Mouse (Mus musculus) adrenal gland, adult 2 months (tissue): ENCODE data around the gene Zfand3. TPM values are rescaled to one million over a fixed set of nuclear protein-coding genes. Genes with fewer than 3 reads are reported as not detected.

Experiments
- DNase-seq: peaks from one replicate; pipeline ENCODE4 v3.0.0; 2021
- polyA plus RNA-seq: library from polyadenylated mRNA; depleted of rRNA; stranded (reverse); fragments of >200 nt; gene quantifications from 2 replicates; pipeline ENCODE4 v1.2.3, GENCODE M21; 2012
- total RNA-seq, 2 experiments: library from RNA; stranded (reverse); gene quantifications; 2 replicates each; pipeline ENCODE4 v1.2.3; 2021

Zfand3 gene
- total and polyA plus RNA-seq, 3 experiments = 67.0 to 210 (median 164) TPM

DNA sequence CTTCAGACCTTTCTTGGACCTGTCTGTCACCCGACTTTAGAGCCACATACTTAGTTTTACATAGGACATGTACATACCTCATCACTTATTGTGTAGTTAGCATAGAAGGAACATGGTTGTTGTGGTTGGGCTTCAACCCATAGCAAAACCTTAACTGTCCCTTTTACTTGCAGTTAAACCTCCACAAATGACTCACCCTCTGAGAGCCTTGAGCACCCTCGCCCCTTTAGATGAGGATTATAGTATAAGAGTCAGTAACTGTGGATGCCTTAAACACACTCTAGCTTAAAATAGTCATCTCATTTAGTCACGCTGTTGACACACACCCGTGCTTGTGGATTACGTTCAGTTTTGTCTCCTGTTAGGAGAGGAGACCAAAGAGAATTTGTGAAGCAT lies 47.8 kb downstream of the Zfand3 start:
- no peak for DNase-seq

DNA sequence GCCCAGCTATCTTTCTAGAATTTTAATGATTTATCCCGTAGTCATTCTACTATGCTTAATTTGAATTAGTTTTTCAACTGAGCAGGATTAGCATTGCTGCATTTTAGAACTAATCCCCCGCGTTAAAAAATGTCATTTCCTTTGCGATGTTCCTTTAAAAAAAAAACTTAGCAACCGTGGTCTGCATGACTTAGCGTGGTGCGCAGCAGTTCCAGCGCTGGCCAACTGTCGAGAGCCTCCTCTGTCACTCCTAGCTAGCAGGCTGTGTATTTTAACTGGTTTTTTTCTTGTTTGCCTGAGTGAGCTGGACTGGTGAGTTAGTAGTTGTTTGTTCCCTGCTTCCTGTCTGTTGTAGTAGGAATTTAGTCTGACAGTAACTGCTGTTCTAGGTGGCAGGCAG lies 48.9 kb downstream of the Zfand3 start:
- no peak for DNase-seq

DNA sequence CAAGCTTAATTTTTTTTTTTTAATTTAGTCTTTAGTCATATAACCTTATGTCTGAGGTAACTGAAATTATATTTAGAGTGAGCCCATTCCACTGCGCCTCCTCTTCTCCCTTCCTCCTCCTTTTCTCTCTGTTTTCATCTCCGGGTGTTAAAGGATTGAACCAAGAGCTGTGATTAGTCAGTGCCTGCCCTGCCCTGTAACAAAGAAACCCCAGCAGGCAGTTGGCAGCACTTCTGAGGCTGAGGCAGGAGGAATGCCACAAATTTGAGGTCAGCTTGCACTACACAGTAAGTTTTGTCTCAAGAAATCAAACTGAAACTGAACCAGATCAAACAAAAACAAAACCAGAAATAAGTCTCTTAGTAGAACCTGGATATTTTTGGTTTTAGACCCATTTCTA lies 49.3 kb downstream of the Zfand3 start:
- no peak for DNase-seq

DNA sequence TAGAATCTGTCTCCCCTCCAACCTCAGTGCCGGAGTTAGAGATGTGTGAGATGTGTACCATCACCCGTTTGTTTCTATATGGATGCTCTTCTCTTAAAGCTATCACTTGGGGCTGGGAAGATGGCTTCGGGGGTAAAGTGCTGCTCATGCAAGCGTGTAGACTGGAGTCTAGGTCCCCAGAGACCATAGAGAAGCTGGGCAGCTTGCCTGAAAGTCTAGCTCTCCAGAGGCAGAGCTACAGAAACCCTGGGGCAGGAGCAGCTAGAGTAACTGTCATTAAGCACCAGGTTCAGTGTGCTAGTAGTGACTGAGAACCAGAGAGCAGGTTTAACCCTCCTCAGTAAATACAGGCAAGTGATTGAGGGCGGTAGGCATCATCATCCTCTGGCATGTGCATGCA lies 51.7 kb downstream of the Zfand3 start:
- peak; percentile 18 for DNase-seq

DNA sequence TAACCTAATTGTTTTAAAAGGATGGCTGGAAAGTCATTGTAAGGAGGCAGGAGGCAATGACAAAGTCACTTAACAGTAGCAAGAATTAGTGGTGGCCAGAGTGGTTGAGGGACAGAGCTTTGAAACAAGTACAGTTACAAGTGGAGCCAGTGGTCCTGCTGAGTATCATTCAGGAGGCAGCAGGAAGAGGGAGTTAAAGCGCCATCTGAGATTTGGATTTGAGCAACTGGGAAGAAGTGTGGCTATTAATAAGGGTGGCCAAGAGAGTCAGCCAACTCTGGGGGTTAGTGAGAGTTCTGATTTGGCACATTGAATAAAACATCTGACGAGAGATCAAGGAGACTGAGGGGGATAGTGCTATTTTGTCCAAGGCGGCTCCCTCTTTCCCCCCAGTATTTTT lies 54.1 kb downstream of the Zfand3 start:
- no peak for DNase-seq

DNA sequence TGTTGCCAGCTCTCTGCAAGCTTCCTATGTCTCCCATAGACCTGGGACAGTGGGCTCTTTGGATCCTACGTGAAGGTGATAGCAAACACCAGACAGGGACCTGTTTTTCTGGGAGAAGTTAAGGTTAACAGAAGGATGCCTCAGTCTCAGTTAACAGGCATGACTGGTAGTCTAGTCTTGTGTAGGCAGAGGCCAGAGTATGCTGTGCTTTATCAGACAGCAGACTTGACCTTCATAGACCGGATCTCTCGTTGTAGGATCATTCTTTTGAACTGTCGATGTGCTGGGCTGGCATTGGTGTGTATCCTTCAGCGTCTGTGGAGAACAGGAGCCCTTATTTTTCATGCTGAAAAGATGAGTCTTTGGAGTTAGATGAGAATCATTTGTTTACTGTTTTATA lies 54.5 kb downstream of the Zfand3 start:
- peak; percentile 31 for DNase-seq

DNA sequence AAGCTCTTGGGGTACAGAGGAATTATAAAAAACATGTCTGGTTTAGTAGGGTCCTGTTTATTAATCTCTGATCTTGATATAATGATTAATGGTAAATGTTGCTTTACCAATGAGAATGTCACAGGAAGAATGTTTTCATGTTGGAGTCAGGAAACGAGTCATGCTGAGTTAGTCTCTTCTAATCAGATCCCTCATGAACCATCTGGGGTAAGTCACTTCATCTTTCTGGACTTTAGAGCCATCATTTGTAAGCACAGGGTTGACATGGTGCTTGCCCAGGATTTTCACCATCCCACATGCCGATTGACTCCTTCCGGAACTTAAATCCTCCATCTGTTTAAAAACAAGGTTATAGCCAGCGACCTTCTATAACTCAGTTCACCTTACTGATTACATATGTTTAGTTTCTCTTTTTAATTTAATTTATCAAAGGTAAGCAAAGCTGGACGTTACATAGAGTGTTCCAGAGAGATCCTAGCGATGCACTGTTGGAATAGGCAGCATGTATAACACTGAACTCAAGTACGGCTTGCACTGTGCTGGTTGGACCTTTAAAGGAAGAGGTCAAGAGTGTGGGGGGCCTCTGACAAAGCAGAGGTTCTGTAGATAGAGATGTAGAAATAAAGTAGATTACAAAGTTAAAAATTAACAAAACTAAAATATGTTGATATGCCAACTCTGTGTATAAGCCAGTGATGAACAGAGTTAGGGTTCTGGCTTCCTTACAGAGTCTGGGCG lies 56.7 kb downstream of the Zfand3 start:
- no peak for DNase-seq

DNA sequence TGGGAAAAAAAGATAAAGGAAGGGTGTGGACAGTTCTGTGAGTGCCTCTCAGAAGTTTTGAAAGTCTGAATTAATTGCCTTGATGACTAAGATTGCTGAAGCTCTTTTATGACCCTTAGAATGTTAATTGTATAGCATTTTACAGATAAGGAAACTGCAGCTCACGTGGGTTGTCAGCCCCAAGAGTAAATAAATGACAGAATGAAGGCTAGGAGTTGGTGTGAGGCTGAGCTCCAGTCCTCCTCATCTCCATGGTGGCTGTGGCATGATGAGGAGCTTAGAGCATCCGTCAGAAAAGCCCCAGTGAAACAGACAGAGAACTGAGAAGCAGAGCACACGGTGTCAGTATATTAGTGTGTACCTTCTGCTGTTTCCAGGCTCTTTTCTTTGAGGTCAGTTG lies 59.3 kb downstream of the Zfand3 start:
- no peak for DNase-seq

DNA sequence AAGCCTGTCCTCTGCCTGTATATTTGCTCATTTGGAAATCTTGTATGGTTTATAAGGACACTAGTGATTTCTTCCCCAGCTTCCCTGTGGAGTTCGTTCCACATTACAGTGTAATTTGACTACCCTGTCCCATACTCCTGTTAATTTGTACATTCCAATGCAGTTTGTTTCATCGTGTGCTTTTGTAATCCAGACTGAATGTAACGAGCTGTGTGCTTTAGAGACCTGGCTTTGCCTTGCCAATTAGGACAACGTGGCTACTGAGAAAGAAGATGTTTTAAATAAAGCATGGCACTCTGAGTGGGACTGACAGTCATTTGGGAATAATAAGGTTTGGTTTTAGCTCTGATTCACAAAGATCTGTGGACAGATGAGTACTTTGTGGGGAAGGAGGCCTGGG lies 60.2 kb downstream of the Zfand3 start:
- DNase-seq = no peak

DNA sequence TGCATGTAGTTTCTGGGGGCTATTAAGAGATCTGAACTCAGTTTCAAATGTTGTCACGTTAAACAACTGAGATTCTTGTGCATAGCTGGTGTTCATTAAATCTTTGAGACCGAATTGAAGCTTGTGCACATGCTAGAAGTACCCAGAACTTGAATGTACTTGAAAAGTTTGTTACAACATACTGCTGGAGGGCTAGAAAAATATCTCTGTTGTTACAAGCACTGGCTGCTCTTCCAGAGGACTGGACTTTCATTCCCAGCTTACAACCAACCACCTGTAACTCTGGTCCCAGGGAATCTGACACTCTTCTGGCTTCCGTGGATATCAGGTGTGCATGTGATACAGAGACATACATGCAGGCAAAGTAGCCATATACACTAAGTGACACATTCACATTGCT lies 65.2 kb downstream of the Zfand3 start:
- DNase-seq = no peak

DNA sequence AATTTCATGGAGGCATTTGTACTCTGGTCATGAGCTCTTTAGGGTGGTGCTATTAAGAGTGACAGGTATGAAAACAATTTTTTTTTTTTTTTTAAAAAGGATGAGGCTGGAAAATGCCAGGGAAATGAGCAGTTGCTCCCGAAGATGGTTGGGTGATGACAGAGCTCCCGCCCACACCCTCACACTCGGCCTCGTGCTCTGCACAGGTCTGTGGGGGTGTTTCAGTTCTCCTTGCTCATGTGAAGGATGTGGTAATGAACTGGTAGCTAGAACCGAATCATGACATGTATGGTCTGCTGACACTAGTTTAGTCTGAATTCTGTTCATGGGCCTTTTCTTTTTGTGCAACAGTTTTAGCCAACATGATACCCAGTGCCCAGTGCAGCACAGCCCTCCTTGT lies 66.1 kb downstream of the Zfand3 start:
- no peak for DNase-seq

DNA sequence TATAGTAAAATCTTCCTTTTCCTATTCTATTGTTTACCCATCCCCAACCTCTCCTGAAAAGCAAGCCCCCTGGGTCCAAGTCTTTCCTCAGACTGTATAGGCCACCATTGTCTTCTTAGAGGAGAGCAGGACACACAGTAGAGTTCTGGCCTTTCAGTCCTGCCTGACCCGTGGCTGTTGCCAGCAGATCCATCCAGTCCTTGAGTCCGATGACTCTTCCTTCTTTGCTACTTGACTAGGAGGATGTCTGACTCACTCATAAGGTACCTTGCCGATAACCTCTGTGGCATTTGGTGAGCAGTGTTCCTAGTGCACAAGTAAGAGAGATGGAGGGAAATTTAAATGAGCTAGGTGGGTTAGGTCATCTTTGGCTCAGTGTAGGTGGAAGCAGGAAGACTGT lies 68.1 kb downstream of the Zfand3 start:
- peak; percentile 54 for DNase-seq

DNA sequence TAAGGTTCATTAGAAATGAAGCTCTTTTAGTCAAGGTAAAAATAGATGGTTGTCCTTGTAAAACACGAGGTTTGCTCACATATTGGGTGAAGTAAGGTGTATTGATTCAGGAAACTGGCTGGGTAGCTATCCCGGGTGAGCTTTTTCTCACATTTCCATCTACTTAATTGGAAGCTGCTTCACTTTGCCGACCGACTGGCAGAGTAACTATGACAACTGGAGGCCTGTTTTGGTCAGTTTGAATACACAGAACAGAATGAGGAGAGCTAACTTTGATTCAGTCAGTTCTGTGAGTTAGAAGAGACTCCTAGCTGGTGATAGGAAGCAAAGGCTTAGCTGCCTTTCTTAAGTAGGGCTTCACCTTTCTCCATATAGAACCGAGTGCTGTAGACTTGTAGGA lies 71.4 kb downstream of the Zfand3 start:
- DNase-seq = no peak

DNA sequence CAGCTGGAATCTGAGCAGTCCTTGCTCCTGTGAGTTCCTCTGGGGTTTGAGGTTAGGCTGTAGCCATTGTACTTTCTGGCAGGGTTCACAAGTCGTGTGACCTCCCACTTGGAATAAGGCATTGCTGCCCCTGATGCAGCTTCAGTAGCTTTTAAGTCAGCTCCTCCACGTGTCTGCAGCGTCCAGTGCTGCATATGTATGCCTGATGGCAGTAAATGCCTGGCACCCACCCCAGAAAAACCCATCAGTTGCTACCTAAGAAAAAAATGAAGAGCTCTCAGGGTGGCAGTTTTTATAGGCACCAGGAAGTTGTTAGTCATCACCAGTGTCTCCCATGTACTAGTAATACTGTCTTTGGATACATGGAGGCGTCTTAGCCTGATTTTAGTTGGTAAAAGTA lies 79.5 kb downstream of the Zfand3 start:
- DNase-seq = no peak

DNA sequence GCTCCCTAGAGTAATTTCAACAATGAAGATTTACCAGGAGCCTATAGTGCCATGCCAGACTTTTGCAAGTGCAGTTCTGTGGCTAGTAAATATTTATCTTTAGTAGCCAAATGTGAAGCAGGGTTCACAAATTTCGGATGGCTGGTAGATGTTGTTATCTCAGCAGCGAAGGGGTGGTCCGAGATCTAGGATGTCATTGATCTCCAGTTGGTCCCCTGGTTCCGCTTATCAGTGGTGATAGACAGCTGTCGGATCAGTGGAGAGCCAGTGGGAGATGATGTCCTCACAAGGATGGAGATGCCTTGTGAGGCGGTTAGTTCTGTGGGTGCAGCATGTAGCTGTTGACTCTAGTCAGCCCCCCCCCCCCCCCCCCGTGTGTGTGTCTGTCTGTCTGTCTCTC lies 82.2 kb downstream of the Zfand3 start:
- DNase-seq = no peak

DNA sequence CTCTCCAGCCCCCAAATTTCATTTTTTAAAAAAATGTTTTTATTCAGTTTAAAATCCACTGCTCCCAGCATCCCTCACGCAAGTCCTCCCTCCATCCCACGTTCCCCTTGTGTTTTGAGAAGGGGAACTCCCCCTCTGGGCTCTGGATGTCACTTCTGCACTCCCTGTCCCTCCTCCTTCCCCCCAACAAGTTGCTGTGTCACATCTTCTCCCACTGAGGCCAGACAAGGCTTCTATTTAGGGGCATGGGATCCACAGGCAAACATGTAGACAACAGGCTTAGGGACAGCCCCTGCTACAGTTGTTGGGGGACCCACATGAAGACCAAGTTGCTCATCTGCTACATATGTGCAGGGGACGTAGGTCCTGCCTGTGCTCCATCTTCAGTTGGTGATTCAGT lies 83.9 kb downstream of the Zfand3 start:
- DNase-seq = no peak

DNA sequence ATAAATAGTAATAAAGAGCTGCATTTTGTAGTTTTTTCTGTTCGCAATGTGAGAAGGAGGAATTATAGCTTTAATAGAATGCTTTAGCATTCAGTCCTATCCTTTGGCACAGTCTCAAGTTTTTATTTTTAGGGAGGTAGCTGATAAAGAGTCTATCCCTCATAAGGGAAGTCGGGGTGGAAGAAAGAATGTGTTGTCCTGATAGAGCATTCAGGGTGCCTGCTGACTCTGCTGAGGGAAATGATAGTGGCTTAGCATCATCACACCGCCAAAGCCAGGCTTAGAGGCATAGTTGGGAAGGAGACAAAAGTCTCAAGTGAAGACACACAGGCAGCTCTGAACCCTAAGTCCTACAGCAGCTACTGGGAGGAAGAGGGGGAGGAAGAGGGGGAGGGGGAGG lies 85.9 kb downstream of the Zfand3 start:
- DNase-seq = no peak

DNA sequence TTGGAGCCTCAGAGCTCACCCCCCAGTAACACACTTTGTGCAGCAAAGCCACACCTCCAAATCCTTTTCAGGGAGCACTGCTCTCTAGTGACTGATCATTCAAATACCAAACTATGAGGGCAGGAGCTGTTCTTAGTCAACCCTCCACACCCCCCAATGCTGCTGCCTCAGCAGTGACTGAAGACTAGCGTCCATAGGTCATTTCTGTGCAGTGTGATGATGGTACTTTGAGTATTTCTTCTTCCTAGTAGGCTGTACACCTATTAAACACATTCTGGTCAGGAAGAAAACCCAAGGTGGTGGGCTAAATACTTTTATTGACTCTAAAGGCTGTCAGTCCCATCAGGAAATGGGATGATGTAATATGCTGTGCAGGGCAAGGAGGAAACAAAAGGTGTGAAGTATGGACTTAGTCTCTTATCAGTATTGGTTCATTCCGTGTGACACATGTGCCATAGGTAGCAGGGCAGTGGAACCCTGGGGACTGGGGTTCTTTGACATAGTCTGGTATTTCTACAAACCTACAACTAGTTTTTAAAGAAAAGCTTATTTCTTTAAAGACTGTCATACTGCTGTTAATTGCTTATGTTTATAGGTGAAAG lies 88.7 kb downstream of the Zfand3 start:
- no peak for DNase-seq

DNA sequence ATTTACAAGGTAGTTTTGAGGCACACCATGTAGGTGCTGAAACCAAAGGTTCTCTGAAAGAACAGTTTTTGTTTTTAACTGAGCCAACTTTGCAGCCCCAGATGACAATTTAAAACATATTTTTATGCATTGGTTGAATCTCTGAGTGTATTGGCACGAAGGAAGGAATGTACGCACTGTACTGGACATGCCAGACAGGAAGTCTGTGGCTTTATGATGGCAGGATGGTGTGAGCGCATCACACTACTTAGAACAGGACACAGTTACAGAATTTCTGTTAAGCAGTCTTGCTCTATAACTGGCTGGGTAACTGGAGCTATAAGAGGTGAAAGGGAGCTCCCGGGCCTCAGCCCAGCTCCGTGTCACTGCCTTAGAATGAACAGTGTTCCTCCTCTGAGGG lies 92.6 kb downstream of the Zfand3 start:
- no peak for DNase-seq

DNA sequence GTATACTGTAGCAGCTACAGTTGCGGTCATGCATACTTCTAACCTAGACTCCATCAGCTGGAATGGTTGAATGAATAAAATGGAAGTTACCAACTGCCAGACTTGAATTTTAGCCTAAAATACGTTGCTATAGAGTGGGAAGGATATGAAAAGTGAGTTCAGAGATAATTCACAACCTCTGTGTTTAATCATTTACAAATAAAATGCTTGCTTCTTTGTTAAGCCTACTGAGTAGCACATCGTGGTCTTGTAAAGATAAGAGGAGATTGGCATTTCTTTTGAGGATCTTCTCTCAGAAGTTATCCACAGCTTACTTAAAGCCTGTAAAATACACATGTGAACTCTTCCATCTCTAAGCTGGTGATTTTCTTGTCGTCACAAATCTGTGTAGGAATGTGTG lies 93.1 kb downstream of the Zfand3 start:
- DNase-seq = no peak

DNA sequence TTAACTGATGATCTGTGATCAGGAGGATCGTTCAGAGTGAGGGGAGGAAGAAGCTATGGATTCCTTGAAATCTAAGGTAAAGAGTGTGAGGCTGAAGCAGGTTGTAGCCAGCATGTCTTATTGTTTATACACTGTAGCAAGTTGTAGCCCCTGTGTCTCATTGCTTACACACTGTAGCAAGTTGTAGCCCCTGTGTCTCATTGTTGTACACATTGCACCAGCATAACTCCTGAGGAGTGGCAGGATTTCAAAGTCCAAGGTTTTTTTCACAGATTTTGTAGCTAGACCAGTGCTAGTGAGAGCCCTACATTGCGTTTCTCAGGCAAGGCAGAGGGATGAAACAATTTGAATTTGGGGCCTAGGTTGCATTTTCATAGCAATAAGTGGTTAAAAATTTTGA lies 95.1 kb downstream of the Zfand3 start:
- no peak for DNase-seq

DNA sequence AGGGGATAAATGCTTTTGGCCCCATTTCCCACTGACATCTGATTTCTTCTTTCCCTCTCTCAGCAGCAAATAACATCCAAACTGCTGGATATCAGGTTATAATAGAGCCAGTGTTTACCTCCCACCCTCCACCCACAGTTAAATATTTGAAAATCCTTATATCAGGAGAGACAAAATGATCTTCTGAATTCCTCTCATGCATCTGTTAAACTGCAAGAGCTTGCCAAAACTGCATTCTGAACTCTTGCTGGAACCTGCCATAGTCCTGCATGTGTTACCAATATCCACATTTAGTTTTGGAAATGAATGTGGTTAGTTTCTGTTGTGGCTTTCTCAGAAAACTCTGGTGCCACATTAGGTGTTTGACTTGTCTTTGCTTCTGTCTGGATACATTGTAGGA lies 97.3 kb downstream of the Zfand3 start:
- no peak for DNase-seq

DNA sequence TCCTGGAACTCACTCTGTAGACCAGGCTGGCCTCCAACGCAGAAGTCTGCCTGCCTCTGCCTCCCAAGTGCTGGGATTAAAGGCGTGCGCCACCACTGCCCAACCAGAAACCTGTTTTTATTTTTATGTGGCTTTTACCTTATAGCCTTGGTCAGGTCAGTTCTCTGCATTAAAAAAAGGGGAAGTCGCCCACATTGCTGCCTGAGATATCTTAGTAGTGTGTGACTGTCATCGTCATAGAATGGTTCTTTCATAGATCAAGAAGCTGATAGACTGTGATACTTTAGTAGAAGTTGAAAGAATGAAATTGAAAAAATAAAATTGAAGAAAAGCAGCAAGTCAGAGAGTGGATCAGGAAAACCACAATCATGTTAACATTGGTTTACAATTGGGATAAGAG lies 98.5 kb downstream of the Zfand3 start:
- DNase-seq = no peak

DNA sequence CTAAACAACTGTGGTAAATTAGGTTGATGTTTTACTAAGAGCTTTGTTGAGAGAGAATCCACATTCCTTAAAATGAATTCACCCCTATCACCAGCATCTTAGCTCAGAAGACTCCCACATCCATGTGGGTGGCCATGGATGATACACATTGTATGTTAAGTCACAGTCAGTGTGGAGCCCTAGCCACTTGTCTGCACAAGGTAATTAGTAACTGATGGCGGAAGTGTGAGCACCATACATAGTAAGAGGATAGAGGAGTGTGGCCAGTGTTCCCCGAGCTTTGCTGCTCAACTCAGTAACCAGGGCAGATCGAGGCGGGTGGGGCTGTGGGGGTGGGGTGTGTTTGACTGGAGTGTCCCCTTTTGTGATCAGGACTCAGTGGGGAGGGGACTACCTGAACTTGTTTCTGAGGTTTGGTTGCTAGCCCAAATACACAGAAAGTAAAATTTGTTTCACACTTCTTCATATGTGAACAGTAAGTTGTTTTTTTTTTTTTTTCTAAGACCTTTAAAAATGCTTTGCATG lies 99.2 kb downstream of the Zfand3 start:
- DNase-seq = no peak
